Mouse (Mus musculus) spleen, postnatal 10 days (tissue): ENCODE measurements at regions not wholly inside any gene's neighbourhood (a gene's known extent, or its start where the extent isn't known, plus 50 kb on each side); places are given as distances from the start of the nearest gene placed in this dataset.
A peak's percentile ranks its signal among the peaks of the same experiment; 100 is the strongest.

Experiments
- DNase-seq, 2 experiments: peaks; one replicate each; pipeline ENCODE4 v3.0.0; 2021 to 2022; ENCODE audit warnings: low spot score in 2 of 2

GRCm38 (mm10) chr7:82047456-82047855 is 55.4 kb upstream of the Bnc1 start:
- DNase-seq, result no peak

- no peak for DNase-seq
Measured at GRCm38 (mm10) chr7:82053411-82053810, 61.3 kb upstream of the Bnc1 start.

GRCm38 (mm10) chr7:82056551-82057230 is 64.6 kb upstream of the Bnc1 start:
- DNase-seq, result no peak

GRCm38 (mm10) chr7:82063407-82063806 is 71.3 kb upstream of the Bnc1 start:
- DNase-seq, result no peak

GRCm38 (mm10) chr7:82069629-82070450 is 77.7 kb upstream of the Bnc1 start:
- DNase-seq, result no peak

GRCm38 (mm10) chr7:82070946-82071727 is 79.0 kb upstream of the Bnc1 start:
- DNase-seq, result no peak

- DNase-seq, result no peak
Measured at GRCm38 (mm10) chr7:82075359-82075758, 83.3 kb upstream of the Bnc1 start.

- no peak for DNase-seq
Measured at GRCm38 (mm10) chr7:82081851-82082250, 89.8 kb upstream of the Bnc1 start.

- DNase-seq, result no peak
Measured at GRCm38 (mm10) chr7:82082883-82083282, 90.8 kb upstream of the Sh3gl3 start.

GRCm38 (mm10) chr7:82084473-82084872 is 89.2 kb upstream of the Sh3gl3 start:
- DNase-seq, result no peak

- DNase-seq, result no peak
Measured at GRCm38 (mm10) chr7:82085205-82085604, 88.4 kb upstream of the Sh3gl3 start.

- no peak for DNase-seq
Measured at GRCm38 (mm10) chr7:82098136-82098535, 75.5 kb upstream of the Sh3gl3 start.

GRCm38 (mm10) chr7:82101314-82101713 is 72.3 kb upstream of the Sh3gl3 start:
- DNase-seq, result no peak

- DNase-seq, result no peak
Measured at GRCm38 (mm10) chr7:82105631-82106030, 68.0 kb upstream of the Sh3gl3 start.

GRCm38 (mm10) chr7:82109141-82109540 is 64.5 kb upstream of the Sh3gl3 start:
- peak; percentile 9 to 19 for DNase-seq

GRCm38 (mm10) chr7:82109550-82109949 is 64.1 kb upstream of the Sh3gl3 start:
- DNase-seq, result no peak

GRCm38 (mm10) chr7:82109977-82110376 is 63.7 kb upstream of the Sh3gl3 start:
- no peak for DNase-seq

GRCm38 (mm10) chr7:82112046-82112445 is 61.6 kb upstream of the Sh3gl3 start:
- DNase-seq, result no peak

GRCm38 (mm10) chr7:82115646-82116045 is 58.0 kb upstream of the Sh3gl3 start:
- no peak for DNase-seq

GRCm38 (mm10) chr7:82119266-82119665 is 54.4 kb upstream of the Sh3gl3 start:
- peak; percentile 13 to 75 for DNase-seq

- DNase-seq, result no peak
Measured at GRCm38 (mm10) chr7:82119866-82120265, 53.8 kb upstream of the Sh3gl3 start.

GRCm38 (mm10) chr7:82121746-82122145 is 51.9 kb upstream of the Sh3gl3 start:
- peak; percentile 35 to 66 for DNase-seq
